Mouse (Mus musculus) heart, embryonic 15.5 days (tissue): Measurements from ENCODE around the gene Ripor3. TPM values are rescaled to one million over a fixed set of nuclear protein-coding genes. Genes with fewer than 3 reads are reported as not detected.

Source experiments
- ATAC-seq: fragments of 200-750 bp; cut with Nextera tagmentation; replicated peaks from 2 replicates; pipeline ENCODE4 v1.8.0; 2017; ENCODE audit warnings: low read depth, moderate TSS enrichment; ENCODE audit not compliant: insufficient number of reproducible peaks, insufficient read depth, low FRiP score
- H3K27ac ChIP-seq: fragments of 300-500 bp; sonication (generic); 2 replicates; pipeline ENCODE4 v1.5.1; 2015; ENCODE audit warnings: mild to moderate bottlenecking, inconsistent platforms
- H3K27me3 ChIP-seq: fragments of 300-500 bp; sonication (generic); 2 replicates; pipeline ENCODE4 v1.6.1; 2015; ENCODE audit warnings: inconsistent platforms
- H3K36me3 ChIP-seq: fragments of 300-500 bp; sonication (generic); 2 replicates; pipeline ENCODE4 v1.6.1; 2015; ENCODE audit warnings: mild to moderate bottlenecking, inconsistent platforms
- H3K4me1 ChIP-seq: fragments of 300-500 bp; sonication (generic); replicated peaks from 2 replicates; pipeline ENCODE4 v1.6.1; 2015; ENCODE audit warnings: inconsistent platforms
- H3K4me2 ChIP-seq: fragments of 300-500 bp; sonication (generic); 2 replicates; pipeline ENCODE4 v1.6.1; 2015; ENCODE audit warnings: inconsistent platforms, mild to moderate bottlenecking, moderate library complexity
- H3K4me3 ChIP-seq: fragments of 300-500 bp; sonication (generic); 2 replicates; pipeline ENCODE4 v1.5.1; 2015; ENCODE audit warnings: mild to moderate bottlenecking, inconsistent platforms
- H3K9ac ChIP-seq: fragments of 300-500 bp; sonication (generic); 2 replicates; pipeline ENCODE4 v1.6.1; 2015; ENCODE audit warnings: mild to moderate bottlenecking, inconsistent platforms
- H3K9me3 ChIP-seq: fragments of 300-500 bp; sonication (generic); replicated peaks from 2 replicates; pipeline ENCODE4 v1.6.1; 2016; ENCODE audit warnings: inconsistent platforms
- WGBS: fragments of 180-500 bp; shearing (Covaris S2); methylation state at CpG from one replicate; pipeline ENCODE4 v1.1.7; 2015; ENCODE audit warnings: mixed read lengths; 5-methylcytosine and 5-hydroxymethylcytosine counted together
- polyA plus RNA-seq: library from polyadenylated mRNA; unstranded; fragments of >200 nt; fragmentation: Nextera tagmentation; extraction: Ambion mirVana; gene quantifications from 2 replicates; pipeline ENCODE4 v1.2.1, GENCODE M21; 2015

Gene Ripor3
- polyA plus RNA-seq, 1 experiment from 2014 or later = 0.93 TPM

GRCm38 (mm10) chr2:168004369-168004768, 6.0 kb downstream of the Ripor3 start:
- H3K9ac ChIP-seq = no peak overlapping the region

DNA sequence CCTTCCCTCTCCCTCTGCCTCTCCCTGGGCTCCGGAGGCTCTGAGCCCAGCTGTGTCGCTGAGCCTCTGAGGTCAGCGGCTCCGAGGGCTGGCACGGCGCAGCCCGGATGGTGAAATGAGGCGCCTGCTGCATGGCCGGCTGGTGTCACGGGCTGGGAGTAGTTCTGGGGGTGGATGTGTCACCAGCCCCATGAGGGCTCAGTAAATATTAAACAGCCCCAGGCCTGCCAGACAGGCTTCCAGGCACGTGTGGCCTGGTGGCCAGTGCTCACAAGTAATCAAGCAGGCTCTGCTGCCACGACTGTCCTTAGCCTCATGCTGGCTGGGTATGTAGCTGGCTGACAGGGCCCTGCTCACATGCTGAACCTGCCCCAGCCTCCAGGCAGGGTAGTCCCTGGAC, 7.0 kb downstream of the Ripor3 start:
- Histone ChIP-seq H3K4me1 (peaks cover 10% of the 10 kb centered on the region), H3K36me3 (no peaks in the 10 kb centered on the region), H3K9me3 (no peaks in the 10 kb centered on the region), H3K4me2 (no peak overlapping the region), H3K4me3 (no peak overlapping the region), H3K27me3 (no peaks in the 10 kb centered on the region), H3K27ac (no peak overlapping the region), H3K9ac (no peak overlapping the region)
- WGBS = 47% methylated on average over 11 of the region's 12 CpGs
- ATAC-seq = no peak

More at GRCm38 (mm10) chr2:168004369-168004768, 6.0 kb downstream of the Ripor3 start:
- Histone ChIP-seq H3K9me3 (no peaks in the 10 kb centered on the region), H3K27ac (no peak overlapping the region), H3K4me2 (no peak overlapping the region), H3K4me3 (no peak overlapping the region), H3K36me3 (no peaks in the 10 kb centered on the region), H3K4me1 (peaks cover 10% of the 10 kb centered on the region), H3K27me3 (no peaks in the 10 kb centered on the region)
- ATAC-seq = no peak
- WGBS = 58% methylated on average over 2 of the region's 2 CpGs

GRCm38 (mm10) chr2:168002884-168003283, 7.5 kb downstream of the Ripor3 start:
- Histone ChIP-seq H3K4me3 (no peak overlapping the region), H3K27ac (no peak overlapping the region), H3K9ac (no peak overlapping the region), H3K4me1 (peaks cover 12% of the 10 kb centered on the region), H3K9me3 (no peaks in the 10 kb centered on the region), H3K27me3 (no peaks in the 10 kb centered on the region), H3K4me2 (no peak overlapping the region), H3K36me3 (no peaks in the 10 kb centered on the region)
- WGBS = 57% methylated on average over 2 of the region's 2 CpGs
- no peak for ATAC-seq

- H3K27me3 ChIP-seq = no peaks in the 10 kb centered on the region
- H3K9me3 ChIP-seq = no peaks in the 10 kb centered on the region
- peaks cover 19% of the 10 kb centered on the region for H3K4me1 ChIP-seq
- no peak overlapping the region for H3K27ac ChIP-seq
- 63% methylated on average over 4 of the region's 4 CpGs for WGBS
- no peaks in the 10 kb centered on the region for H3K36me3 ChIP-seq
- H3K4me2 ChIP-seq = no peak overlapping the region
- H3K4me3 ChIP-seq = no peak overlapping the region
- no peak for ATAC-seq
- no peak overlapping the region for H3K9ac ChIP-seq
These were observed 8.2 kb downstream of the Ripor3 start for GRCm38 (mm10) chr2:168002188-168002587.

- Histone ChIP-seq H3K27me3 (no peaks in the 10 kb centered on the region; the same call in 1 of the 2 replicates), H3K4me2 (no peak overlapping the region), H3K27ac (no peak overlapping the region), H3K9ac (no peak overlapping the region), H3K4me1 (peaks cover 21% of the 10 kb centered on the region), H3K4me3 (no peak overlapping the region), H3K9me3 (no peaks in the 10 kb centered on the region), H3K36me3 (no peaks in the 10 kb centered on the region)
- 65% methylated on average over 3 of the region's 3 CpGs for WGBS
- no peak for ATAC-seq
These were observed 11.2 kb downstream of the Ripor3 start for GRCm38 (mm10) chr2:167999145-167999743.

DNA sequence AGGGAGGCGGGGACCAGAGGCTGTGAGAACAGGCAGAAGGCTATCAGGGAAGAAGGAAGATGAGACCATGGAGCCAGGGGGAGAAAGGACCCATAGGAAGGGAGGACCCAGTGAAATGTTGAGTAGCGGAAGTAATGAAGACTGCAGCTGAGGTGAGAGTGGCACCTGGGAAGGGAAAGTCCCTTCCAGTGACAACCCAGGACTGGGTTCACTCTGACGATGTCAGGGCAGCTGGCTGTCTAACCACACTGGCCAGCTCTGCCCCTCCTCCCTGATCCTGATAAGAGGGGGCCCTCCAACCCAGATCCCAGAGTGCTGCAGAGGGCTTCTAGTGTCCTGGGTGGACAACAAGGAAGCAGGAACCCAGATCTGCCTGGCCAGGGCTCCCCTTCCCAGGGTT, 12.9 kb downstream of the Ripor3 start:
- Histone ChIP-seq H3K4me1 (peaks cover 21% of the 10 kb centered on the region), H3K4me3 (no peak overlapping the region), H3K9ac (no peak overlapping the region), H3K36me3 (no peaks in the 10 kb centered on the region), H3K9me3 (no peaks in the 10 kb centered on the region), H3K27me3 (no peaks in the 10 kb centered on the region; the same call in 1 of the 2 replicates), H3K27ac (no peak overlapping the region), H3K4me2 (no peak overlapping the region)
- no peak for ATAC-seq
- 40% methylated on average over 3 of the region's 3 CpGs for WGBS

DNA sequence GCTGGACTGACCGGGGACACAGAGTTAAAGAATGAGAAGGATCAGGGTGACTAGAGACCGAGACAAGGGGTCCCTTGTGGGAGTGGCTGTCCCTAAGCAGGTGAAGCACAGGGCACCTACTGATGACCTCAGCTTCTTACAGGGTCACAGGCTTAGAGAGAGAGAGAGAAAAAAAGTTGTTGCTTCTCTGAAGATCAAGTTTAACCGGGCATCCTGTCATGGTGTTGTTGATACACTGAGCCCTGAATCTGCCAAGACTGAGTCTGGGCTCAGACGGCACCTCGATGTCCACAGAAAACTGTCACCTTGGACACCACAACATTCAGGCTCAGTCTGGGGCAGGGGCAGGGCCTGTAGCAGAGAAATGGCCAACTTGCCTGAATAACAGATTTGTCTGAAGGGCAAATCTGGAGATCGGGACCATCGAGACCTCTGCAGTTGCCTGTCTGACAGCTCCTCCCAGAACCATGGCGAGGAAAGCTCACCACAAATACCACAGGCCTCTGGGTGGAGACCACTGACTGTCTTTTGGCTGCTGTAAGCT, 13.7 kb downstream of the Ripor3 start:
- no peak for ATAC-seq
- peaks cover 21% of the 10 kb centered on the region for H3K4me1 ChIP-seq
- H3K4me2 ChIP-seq = no peak overlapping the region
- no peak overlapping the region for H3K4me3 ChIP-seq
- no peaks in the 10 kb centered on the region; the same call in 1 of the 2 replicates for H3K27me3 ChIP-seq
- no peak overlapping the region for H3K27ac ChIP-seq
- WGBS = 49% methylated on average over 8 of the region's 8 CpGs
- no peaks in the 10 kb centered on the region for H3K9me3 ChIP-seq
- H3K9ac ChIP-seq = no peak overlapping the region
- H3K36me3 ChIP-seq = no peaks in the 10 kb centered on the region

DNA sequence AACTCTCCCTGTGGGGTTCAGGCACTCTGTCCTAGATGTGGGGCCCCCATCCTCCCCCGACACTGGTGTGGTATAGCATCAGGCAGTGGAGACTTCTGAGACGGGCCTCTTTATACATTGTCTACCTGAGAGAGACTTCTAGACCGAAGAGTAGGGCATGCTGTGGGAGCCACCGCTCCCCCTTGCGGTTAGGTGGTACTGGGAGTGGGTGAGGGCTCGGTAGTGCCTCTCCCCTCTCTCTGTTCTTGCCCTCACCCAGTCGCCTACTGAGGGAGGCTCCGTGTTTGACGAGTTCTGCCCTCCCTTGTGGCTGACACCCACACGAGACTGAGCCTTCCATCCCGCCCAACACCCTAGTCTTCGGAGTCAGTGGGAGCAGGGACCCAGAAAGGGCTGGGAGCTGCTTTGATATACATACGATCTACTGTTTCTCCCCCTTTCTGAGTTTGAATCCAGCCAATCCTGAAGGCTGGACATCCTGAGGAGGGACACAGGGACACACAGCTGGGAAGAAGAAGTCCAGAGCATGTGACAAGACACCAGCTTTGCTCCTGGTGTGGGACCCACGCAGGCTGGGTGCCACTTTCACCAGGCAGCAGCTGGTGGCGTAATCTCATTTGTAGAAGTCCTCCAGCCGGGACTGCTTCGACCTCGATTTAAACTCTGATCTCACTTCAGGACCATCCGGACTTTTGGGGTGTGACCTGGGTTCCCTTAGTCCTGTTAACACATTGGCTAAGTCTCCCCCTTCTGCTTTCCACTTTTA, 14.4 kb downstream of the Ripor3 start:
- Histone ChIP-seq H3K4me3 (no peak overlapping the region), H3K27me3 (no peaks in the 10 kb centered on the region; the same call in none of the 2 replicates), H3K9me3 (no peaks in the 10 kb centered on the region), H3K27ac (no peak overlapping the region), H3K9ac (no peak overlapping the region), H3K4me2 (no peak overlapping the region), H3K4me1 (peaks cover 21% of the 10 kb centered on the region), H3K36me3 (no peaks in the 10 kb centered on the region)
- no peak for ATAC-seq
- WGBS = 50% methylated on average over 19 of the region's 19 CpGs

GRCm38 (mm10) chr2:167993260-167993659, 17.2 kb downstream of the Ripor3 start:
- H3K27ac ChIP-seq = no peak overlapping the region

DNA sequence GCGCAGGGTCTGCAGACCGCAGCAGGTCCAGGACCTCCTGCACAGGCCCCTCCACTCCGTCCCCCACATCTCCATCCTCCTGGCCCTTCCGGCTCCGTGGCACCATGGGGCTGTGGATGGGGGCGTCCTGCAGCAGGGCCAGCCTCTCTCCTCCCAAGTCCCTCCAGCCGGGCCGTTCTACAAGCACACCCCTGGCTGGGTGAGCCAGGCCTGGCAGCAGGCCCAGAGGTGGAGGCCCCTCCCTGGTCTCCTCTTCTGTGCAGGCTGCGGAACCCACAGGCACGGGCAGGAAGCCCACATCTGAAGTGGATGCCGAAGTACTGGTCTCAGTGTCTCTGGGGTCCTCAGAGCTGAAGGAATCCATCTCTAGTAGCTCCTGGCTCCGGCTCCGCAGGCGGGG, 21.1 kb downstream of the Ripor3 start:
- peak; percentile 76 for ATAC-seq
- Histone ChIP-seq H3K9ac (0 out of 2 replicates have a peak overlapping the region, but pooled peaks have one; percentile 23), H3K9me3 (no peaks in the 10 kb centered on the region), H3K4me3 (no peak overlapping the region), H3K4me1 (peaks cover 27% of the 10 kb centered on the region), H3K4me2 (peak overlapping the region; percentile 25; the same call in 1 of the 2 replicates), H3K27me3 (no peaks in the 10 kb centered on the region; the same call in 1 of the 2 replicates), H3K27ac (peak overlapping the region; percentile 25; the same call in 1 of the 2 replicates), H3K36me3 (no peaks in the 10 kb centered on the region)
- 25% methylated on average over 14 of the region's 14 CpGs for WGBS

More at GRCm38 (mm10) chr2:167993260-167993659, 17.2 kb downstream of the Ripor3 start:
- H3K36me3 ChIP-seq = no peaks in the 10 kb centered on the region
- H3K9me3 ChIP-seq = no peaks in the 10 kb centered on the region
- ATAC-seq = no peak
- H3K4me2 ChIP-seq = no peak overlapping the region
- 73% methylated on average over 13 of the region's 13 CpGs for WGBS
- no peak overlapping the region for H3K4me3 ChIP-seq
- no peak overlapping the region for H3K9ac ChIP-seq
- no peaks in the 10 kb centered on the region; the same call in none of the 2 replicates for H3K27me3 ChIP-seq
- peaks cover 33% of the 10 kb centered on the region for H3K4me1 ChIP-seq

- WGBS = 33% methylated on average over 12 of the region's 12 CpGs
- no peak overlapping the region for H3K9ac ChIP-seq
- no peak for ATAC-seq
These were observed 22.8 kb downstream of the Ripor3 start for GRCm38 (mm10) chr2:167987640-167988039.

More at GRCm38 (mm10) chr2:167987640-167988039, 22.8 kb downstream of the Ripor3 start:
- Histone ChIP-seq H3K27me3 (no peaks in the 10 kb centered on the region; the same call in 1 of the 2 replicates), H3K4me2 (no peak overlapping the region), H3K27ac (0 out of 2 replicates have a peak overlapping the region, but pooled peaks have one; percentile 10), H3K9me3 (no peaks in the 10 kb centered on the region), H3K4me1 (peaks cover 33% of the 10 kb centered on the region), H3K4me3 (no peak overlapping the region), H3K36me3 (no peaks in the 10 kb centered on the region)
